Mouse (Mus musculus) retina, postnatal 1 day (tissue): ENCODE measurements around the gene Ubl3.

Experiments used
- DNase-seq: peaks from one replicate; pipeline ENCODE4 v3.0.0-alpha.2; 2012

Ubl3 gene

GRCm38 (mm10) chr5:148552187-148553071 lies at the start of gene Ubl3:
Gene Ubl3 (minus strand): TSS chr5:148552789.
- peak; percentile 99 for DNase-seq

GRCm38 (mm10) chr5:148598376-148598775 lies 45.8 kb upstream of the Ubl3 start:
- DNase-seq: no peak

- DNase-seq: no peak
These were observed 43.6 kb upstream of the Ubl3 start for GRCm38 (mm10) chr5:148596086-148596753.

- no peak for DNase-seq
These were observed 42.8 kb upstream of the Ubl3 start for GRCm38 (mm10) chr5:148595459-148595751.

GRCm38 (mm10) chr5:148594693-148595458 lies 42.3 kb upstream of the Ubl3 start:
- no peak for DNase-seq

- no peak for DNase-seq
These were observed 41.0 kb upstream of the Ubl3 start for GRCm38 (mm10) chr5:148593607-148594006.

- no peak for DNase-seq
These were observed 38.9 kb upstream of the Ubl3 start for GRCm38 (mm10) chr5:148591448-148591862.

- no peak for DNase-seq
These were observed 38.2 kb upstream of the Ubl3 start for GRCm38 (mm10) chr5:148590603-148591447.

GRCm38 (mm10) chr5:148588987-148589386 lies 36.4 kb upstream of the Ubl3 start:
- peak; percentile 51 for DNase-seq

GRCm38 (mm10) chr5:148588142-148588650 lies 35.6 kb upstream of the Ubl3 start:
- DNase-seq: peak; percentile 74

GRCm38 (mm10) chr5:148580388-148580985 lies 27.9 kb upstream of the Ubl3 start:
- no peak for DNase-seq

- no peak for DNase-seq
These were observed 26.6 kb upstream of the Ubl3 start for GRCm38 (mm10) chr5:148579156-148579555.

- DNase-seq: no peak
These were observed 25.8 kb upstream of the Ubl3 start for GRCm38 (mm10) chr5:148578353-148578752.

- DNase-seq: no peak
These were observed 24.7 kb upstream of the Ubl3 start for GRCm38 (mm10) chr5:148577278-148577677.

- DNase-seq: no peak
These were observed 22.6 kb upstream of the Ubl3 start for GRCm38 (mm10) chr5:148575163-148575562.

- DNase-seq: no peak
These were observed 20.1 kb upstream of the Ubl3 start for GRCm38 (mm10) chr5:148572676-148573075.

GRCm38 (mm10) chr5:148570571-148571304 lies 18.1 kb upstream of the Ubl3 start:
- no peak for DNase-seq

GRCm38 (mm10) chr5:148569444-148569843 lies 16.9 kb upstream of the Ubl3 start:
- DNase-seq: no peak

- DNase-seq: no peak
These were observed 13.0 kb upstream of the Ubl3 start for GRCm38 (mm10) chr5:148565636-148566035.

GRCm38 (mm10) chr5:148564073-148564472 lies 11.5 kb upstream of the Ubl3 start:
- DNase-seq: no peak

GRCm38 (mm10) chr5:148563281-148563680 lies 10.7 kb upstream of the Ubl3 start:
- no peak for DNase-seq
